Mouse (Mus musculus) thymus, adult 2 months (tissue): Measurements from ENCODE around the gene Numa1.
A peak's percentile ranks its signal among the peaks of the same experiment; 100 is the strongest.

Experiments used
- CTCF ChIP-seq: fragments of 200-500 bp; IDR thresholded peaks from 2 replicates; pipeline ENCODE4 v1.5.1; 2012; ENCODE audit warnings: mild to moderate bottlenecking, control low read depth, low read length, moderate library complexity, borderline replicate concordance; ENCODE audit not compliant: control insufficient read depth, poor library complexity, insufficient read depth; ENCODE audit errors: extremely low read depth
- POLR2A ChIP-seq: fragments of 200-500 bp; IDR thresholded peaks from 2 replicates; pipeline ENCODE4 v1.6.1; 2012; ENCODE audit warnings: mild to moderate bottlenecking, low read length, control low read depth, moderate library complexity; ENCODE audit not compliant: control insufficient read depth, poor library complexity, insufficient read depth; ENCODE audit errors: extremely low read depth

- TF ChIP-seq CTCF = peak; percentile 95
- TF ChIP-seq POLR2A = no peak
Observed at GRCm38 (mm10) chr7:101998194-101998927, 64.5 kb downstream of the Numa1 start.
